Mouse (Mus musculus): ENCODE results near the gene Prss32.

DNA sequence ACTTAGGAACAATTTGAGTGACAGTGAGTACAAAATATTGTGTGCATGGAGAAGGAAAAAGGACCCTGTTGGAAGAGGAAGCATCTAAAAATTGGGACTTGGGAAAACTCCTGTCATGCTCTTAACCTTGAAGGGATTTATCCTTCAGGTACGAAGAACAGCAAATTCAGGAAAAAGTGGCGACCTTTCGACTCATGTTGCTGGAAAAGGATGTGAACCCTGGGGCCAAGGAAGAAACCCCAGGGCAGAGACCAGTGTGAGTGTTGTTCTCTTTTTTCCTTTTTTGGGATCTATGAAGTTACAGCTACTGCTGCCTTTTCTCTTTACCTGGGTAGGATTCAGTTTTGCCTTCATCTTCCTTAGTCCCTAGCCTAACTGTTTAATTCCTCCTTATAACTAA, 35.7 kb upstream of the Prss32 start:
- TF ChIP-seq EP300 (IDR thresholded peaks at IDR 0.05; ENCODE audit: low read depth): no peak
- TF ChIP-seq CTCF (IDR thresholded peaks at IDR 0.05; ENCODE audit: low read depth): no peak
